Mouse (Mus musculus) embryo, embryonic 11.5 days (tissue): Measurements from ENCODE around the gene Commd1.

Experiments used
- DNase-seq: peaks from one replicate; pipeline ENCODE4 v3.0.0-alpha.2; 2012; ENCODE audit warnings: low read depth, low spot score

The Commd1 gene

GRCm38 (mm10) chr11:22950131-22950530 lies 32.1 kb downstream of the Commd1 start:
- no peak for DNase-seq

GRCm38 (mm10) chr11:22949101-22949500 lies 33.1 kb downstream of the Commd1 start:
- DNase-seq = no peak

GRCm38 (mm10) chr11:22938983-22939382 lies 43.2 kb downstream of the Commd1 start:
- DNase-seq = no peak

GRCm38 (mm10) chr11:22937716-22938316 lies 44.4 kb downstream of the Commd1 start:
- no peak for DNase-seq

- DNase-seq = no peak
Measured at GRCm38 (mm10) chr11:22936446-22937125, 45.6 kb downstream of the Commd1 start.

- no peak for DNase-seq
Measured at GRCm38 (mm10) chr11:22932167-22932566, 50.0 kb downstream of the Commd1 start.

GRCm38 (mm10) chr11:22931320-22931905 lies 50.8 kb downstream of the Commd1 start:
- DNase-seq = no peak

GRCm38 (mm10) chr11:22930129-22930528 lies 52.1 kb downstream of the Commd1 start:
- DNase-seq = no peak

- no peak for DNase-seq
Measured at GRCm38 (mm10) chr11:22928586-22929169, 53.5 kb downstream of the Commd1 start.

- no peak for DNase-seq
Measured at GRCm38 (mm10) chr11:22923606-22924005, 58.6 kb downstream of the Commd1 start.

GRCm38 (mm10) chr11:22922546-22922945 lies 59.6 kb downstream of the Commd1 start:
- no peak for DNase-seq

- no peak for DNase-seq
Measured at GRCm38 (mm10) chr11:22919336-22919735, 62.8 kb downstream of the Commd1 start.

GRCm38 (mm10) chr11:22917786-22918185 lies 64.4 kb downstream of the Commd1 start:
- no peak for DNase-seq

- no peak for DNase-seq
Measured at GRCm38 (mm10) chr11:22913744-22914143, 68.4 kb downstream of the Commd1 start.

GRCm38 (mm10) chr11:22911831-22912230 lies 70.4 kb downstream of the Commd1 start:
- no peak for DNase-seq

GRCm38 (mm10) chr11:22906453-22906865 lies 75.7 kb downstream of the Commd1 start:
- DNase-seq = no peak

- DNase-seq = no peak
Measured at GRCm38 (mm10) chr11:22902923-22903322, 79.3 kb downstream of the Commd1 start.

GRCm38 (mm10) chr11:22900041-22900440 lies 82.1 kb downstream of the Commd1 start:
- no peak for DNase-seq

GRCm38 (mm10) chr11:22897642-22898041 lies 84.5 kb downstream of the Commd1 start:
- DNase-seq = no peak

- DNase-seq = no peak
Measured at GRCm38 (mm10) chr11:22897127-22897526, 85.1 kb downstream of the Commd1 start.

- no peak for DNase-seq
Measured at GRCm38 (mm10) chr11:22893075-22893474, 89.1 kb downstream of the Commd1 start.

GRCm38 (mm10) chr11:22892466-22892865 lies 89.7 kb downstream of the Commd1 start:
- DNase-seq = no peak

GRCm38 (mm10) chr11:22891876-22892275 lies 90.3 kb downstream of the Commd1 start:
- no peak for DNase-seq
